Mouse (Mus musculus) gastrocnemius, adult 2 months (tissue): Measurements from ENCODE around the gene Tnr. TPM values are rescaled to one million over a fixed set of nuclear protein-coding genes. Genes with fewer than 3 reads are reported as not detected.

ENCODE experiments used
- DNase-seq: peaks from one replicate; pipeline ENCODE4 v3.0.0; 2022
- H3K27ac ChIP-seq: fragments of 200-600 bp; 2 replicates; pipeline ENCODE4 v1.8.1; 2022; ENCODE audit warnings: mild to moderate bottlenecking
- H3K4me3 ChIP-seq: fragments of 200-600 bp; 2 replicates; pipeline ENCODE4 v1.8.1; 2022; ENCODE audit warnings: mild to moderate bottlenecking, moderate library complexity
- CTCF ChIP-seq: fragments of 200-600 bp; IDR thresholded peaks from 2 replicates; pipeline ENCODE4 v1.8.1; 2022; ENCODE audit warnings: antibody characterized with exemption, mild to moderate bottlenecking, moderate library complexity
- intact Hi-C: fragments of 180-260 bp; cut with DNase I; formaldehyde crosslinking; loops from one replicate; pipeline ENCODE4 v1.15.1; 2025
- total RNA-seq, 2 experiments: library from RNA; stranded (reverse); gene quantifications; 2 replicates each; pipeline ENCODE4 v1.2.3; 2021

Tnr gene
- total RNA-seq, 2 experiments from 2014 or later, result not detected

GRCm38 (mm10) chr1:159614644-159615431 is 91.3 kb downstream of the Tnr start:
- no peak for TF ChIP-seq CTCF
- H3K27ac ChIP-seq, result no peak overlapping the region
- no peak overlapping the region for H3K4me3 ChIP-seq
- DNase-seq, result no peak
- intact Hi-C loops, result loop anchor here (10.0 kb wide), 1 partner anchor 170 kb away; no protein-coding TSS in a partner anchor

- TF ChIP-seq CTCF, result no peak
- intact Hi-C loops, result loop anchor here (10.0 kb wide), 1 partner anchor 169 kb away; no protein-coding TSS in a partner anchor
- no peak for DNase-seq
- H3K4me3 ChIP-seq, result no peak overlapping the region
- no peak overlapping the region for H3K27ac ChIP-seq
Measured at GRCm38 (mm10) chr1:159615686-159616085, 92.1 kb downstream of the Tnr start.

GRCm38 (mm10) chr1:159619205-159619604 is 95.6 kb downstream of the Tnr start:
- Histone ChIP-seq H3K4me3 (no peak overlapping the region), H3K27ac (no peak overlapping the region)
- TF ChIP-seq CTCF, result no peak
- no peak for DNase-seq
- intact Hi-C loops, result loop anchor here (10.0 kb wide), 1 partner anchor 166 kb away; no protein-coding TSS in a partner anchor

GRCm38 (mm10) chr1:159621321-159621720 is 97.8 kb downstream of the Tnr start:
- Histone ChIP-seq H3K4me3 (no peak overlapping the region), H3K27ac (no peak overlapping the region)
- intact Hi-C loops, result no loop called here
- TF ChIP-seq CTCF, result no peak
- no peak for DNase-seq

GRCm38 (mm10) chr1:159629119-159629518 is 105.5 kb downstream of the Tnr start:
- Histone ChIP-seq H3K4me3 (no peak overlapping the region), H3K27ac (no peak overlapping the region)
- no peak for TF ChIP-seq CTCF
- no peak for DNase-seq
- intact Hi-C loops, result no loop called here

GRCm38 (mm10) chr1:159629822-159630589 is 106.4 kb downstream of the Tnr start:
- DNase-seq, result no peak
- Histone ChIP-seq H3K4me3 (no peak overlapping the region), H3K27ac (no peak overlapping the region)
- intact Hi-C loops, result no loop called here
- no peak for TF ChIP-seq CTCF

GRCm38 (mm10) chr1:159632558-159632957 is 109.0 kb downstream of the Tnr start:
- no peak for TF ChIP-seq CTCF
- intact Hi-C loops, result no loop called here
- no peak for DNase-seq
- Histone ChIP-seq H3K27ac (no peak overlapping the region), H3K4me3 (no peak overlapping the region)

- intact Hi-C loops, result no loop called here
- no peak for DNase-seq
- no peak for TF ChIP-seq CTCF
- no peak overlapping the region for H3K27ac ChIP-seq
- H3K4me3 ChIP-seq, result no peak overlapping the region
Measured at GRCm38 (mm10) chr1:159639408-159639807, 115.8 kb downstream of the Tnr start.

GRCm38 (mm10) chr1:159645719-159646118 is 122.2 kb downstream of the Tnr start:
- TF ChIP-seq CTCF, result no peak
- no peak overlapping the region for H3K4me3 ChIP-seq
- no peak for DNase-seq
- H3K27ac ChIP-seq, result no peak overlapping the region
- intact Hi-C loops, result no loop called here

- TF ChIP-seq CTCF, result no peak
- intact Hi-C loops, result no loop called here
Measured at GRCm38 (mm10) chr1:159650486-159650885, 126.9 kb downstream of the Tnr start.

GRCm38 (mm10) chr1:159655241-159655640 is 131.7 kb downstream of the Tnr start:
- intact Hi-C loops, result no loop called here
- DNase-seq, result no peak
- Histone ChIP-seq H3K4me3 (no peak overlapping the region), H3K27ac (no peak overlapping the region)
- TF ChIP-seq CTCF, result no peak

More at GRCm38 (mm10) chr1:159650486-159650885, 126.9 kb downstream of the Tnr start:
- Histone ChIP-seq H3K27ac (no peak overlapping the region), H3K4me3 (no peak overlapping the region)
- DNase-seq, result no peak

GRCm38 (mm10) chr1:159657856-159658542 is 134.4 kb downstream of the Tnr start:
- no peak for TF ChIP-seq CTCF
- intact Hi-C loops, result no loop called here
- Histone ChIP-seq H3K4me3 (peak overlapping the region; percentile 39; the same call in 1 of the 2 replicates), H3K27ac (peak overlapping the region; percentile 46; the same call in 1 of the 2 replicates)
- peak; percentile 22 for DNase-seq
